ENCODE assay signal across 14 mouse cellular contexts in genomic region chr10:110413281-110413897, GRCm38 (mm10). TPM values are rescaled to one million over a fixed set of nuclear protein-coding genes. Genes with fewer than 3 reads are reported as not detected.
"Had no signal": no experiment of that assay in that cellular context is flagged by ENCODE, and none has a peak within 500 bp of the region (broad histone marks: within the 10 kb centered on the region; RNA-seq: fewer than 3 reads in every experiment).

No protein-coding gene starts in this region.

- DNase-seq: kidney, adult 8-10 months; kidney, postnatal 25 days; lung, adult 2 months; lung, postnatal 36 days; right cerebral cortex, postnatal 25 days; thymus, postnatal 36 days had no signal

- H3K36me3 ChIP-seq: limb, embryonic 10.5 days; liver, embryonic 15.5 days; neural tube, embryonic 13.5 days had no signal

- H3K27me3 ChIP-seq: liver, embryonic 15.5 days; neural tube, embryonic 13.5 days had no signal

- ATAC-seq: intestine, postnatal 0 days; lung, postnatal 0 days had no signal

- H3K27ac ChIP-seq: limb, embryonic 10.5 days; liver, embryonic 15.5 days; neural tube, embryonic 13.5 days had no signal

- H3K4me2 ChIP-seq: liver, embryonic 11.5 days; liver, embryonic 15.5 days; neural tube, embryonic 13.5 days had no signal

- H3K9me3 ChIP-seq: limb, embryonic 10.5 days; liver, embryonic 15.5 days; neural tube, embryonic 13.5 days had no signal

- H3K4me1 ChIP-seq: limb, embryonic 10.5 days; liver, embryonic 15.5 days had no signal

- H3K4me3 ChIP-seq: limb, embryonic 10.5 days; liver, embryonic 15.5 days; neural tube, embryonic 13.5 days had no signal

- H3K9ac ChIP-seq: liver, embryonic 15.5 days; neural tube, embryonic 13.5 days had no signal

RNA-seq across cellular contexts. Expression of gene Nav3, which starts 42.6 kb away (rescaled TPM):
- total RNA-seq: megakaryocyte progenitor cell, adult 5-6 weeks; monocyte, adult 5-6 weeks had no signal
